Mouse (Mus musculus): ENCODE results near the gene Fgf22.

The Fgf22 gene

GRCm38 (mm10) chr10:79766001-79766507 lies 11.2 kb downstream of the Fgf22 start:
- no peak for DNase-seq (ENCODE audit: inconsistent age in 2 of 2, low spot score in 1 of 2)

- DNase-seq (ENCODE audit: inconsistent age in 2 of 2, low spot score in 1 of 2) = peak; percentile 100
Measured at GRCm38 (mm10) chr10:79766508-79767325, 11.8 kb downstream of the Fgf22 start, which contains the start of gene Rnf126. Gene Rnf126, minus strand, starts transcription at chr10:79766952.

- peak; percentile 96 to 97 for DNase-seq (ENCODE audit: inconsistent age in 2 of 2, low spot score in 1 of 2)
Measured at GRCm38 (mm10) chr10:79767372-79768244, 12.7 kb downstream of the Fgf22 start.

- DNase-seq (ENCODE audit: inconsistent age in 2 of 2, low spot score in 1 of 2) = peak; percentile 81 to 92
Measured at GRCm38 (mm10) chr10:79768400-79768799, 13.5 kb downstream of the Fgf22 start.

- DNase-seq (ENCODE audit: inconsistent age in 2 of 2, low spot score in 1 of 2) = no peak
Measured at GRCm38 (mm10) chr10:79769329-79769728, 14.5 kb downstream of the Fgf22 start.

GRCm38 (mm10) chr10:79772320-79772719 lies 17.4 kb downstream of the Fgf22 start:
- DNase-seq (ENCODE audit: inconsistent age in 2 of 2, low spot score in 1 of 2) = no peak

GRCm38 (mm10) chr10:79773208-79773607 lies 18.3 kb downstream of the Fgf22 start:
- DNase-seq (ENCODE audit: inconsistent age in 2 of 2, low spot score in 1 of 2) = peak in 1 of 2 experiments; percentile 68

GRCm38 (mm10) chr10:79774486-79775279 lies 19.8 kb downstream of the Fgf22 start:
- no peak for DNase-seq (ENCODE audit: inconsistent age in 2 of 2, low spot score in 1 of 2)

GRCm38 (mm10) chr10:79777103-79777531 lies 22.2 kb downstream of the Fgf22 start, which contains the start of gene Fstl3:
Gene Fstl3, plus strand, starts transcription at chr10:79777272.
- peak; percentile 75 to 85 for DNase-seq (ENCODE audit: inconsistent age in 2 of 2, low spot score in 1 of 2)

GRCm38 (mm10) chr10:79778006-79778405 lies 23.1 kb downstream of the Fgf22 start:
- peak; percentile 81 to 83 for DNase-seq (ENCODE audit: inconsistent age in 2 of 2, low spot score in 1 of 2)

GRCm38 (mm10) chr10:79779193-79779592 lies 24.3 kb downstream of the Fgf22 start:
- DNase-seq (ENCODE audit: inconsistent age in 2 of 2, low spot score in 1 of 2) = peak; percentile 29 to 50

GRCm38 (mm10) chr10:79779784-79780663 lies 25.1 kb downstream of the Fgf22 start:
- peak; percentile 99 for DNase-seq (ENCODE audit: inconsistent age in 2 of 2, low spot score in 1 of 2)

GRCm38 (mm10) chr10:79780664-79781015 lies 25.8 kb downstream of the Fgf22 start:
- DNase-seq (ENCODE audit: inconsistent age in 2 of 2, low spot score in 1 of 2) = no peak

- DNase-seq (ENCODE audit: inconsistent age in 2 of 2, low spot score in 1 of 2) = peak in 1 of 2 experiments; percentile 47
Measured at GRCm38 (mm10) chr10:79781139-79781538, 26.3 kb downstream of the Fgf22 start.

- DNase-seq (ENCODE audit: inconsistent age in 2 of 2, low spot score in 1 of 2) = peak in 1 of 2 experiments; percentile 22
Measured at GRCm38 (mm10) chr10:79781956-79782355, 27.1 kb downstream of the Fgf22 start.

- DNase-seq (ENCODE audit: inconsistent age in 2 of 2, low spot score in 1 of 2) = peak; percentile 28 to 67
Measured at GRCm38 (mm10) chr10:79783050-79783449, 28.2 kb downstream of the Fgf22 start.

GRCm38 (mm10) chr10:79783920-79784800 lies 29.3 kb downstream of the Fgf22 start:
- peak in 1 of 2 experiments; percentile 75 for DNase-seq (ENCODE audit: inconsistent age in 2 of 2, low spot score in 1 of 2)

- DNase-seq (ENCODE audit: inconsistent age in 2 of 2, low spot score in 1 of 2) = peak; percentile 73 to 93
Measured at GRCm38 (mm10) chr10:79788386-79789158, 33.7 kb downstream of the Fgf22 start.

Measured in adrenal gland, adult (tissue).